Mouse (Mus musculus) neural tube, embryonic 15.5 days (tissue): ENCODE data around the gene Pitpnc1. TPM values are rescaled to one million over a fixed set of nuclear protein-coding genes. Genes with fewer than 3 reads are reported as not detected.

ENCODE experiments used
- ATAC-seq: fragments of 200-750 bp; cut with Nextera tagmentation; 2 replicates; pipeline ENCODE4 v1.8.0; 2017; ENCODE audit warnings: mild to moderate bottlenecking, moderate TSS enrichment, moderate library complexity; ENCODE audit not compliant: low FRiP score
- H3K27ac ChIP-seq: fragments of 300-500 bp; sonication (generic); replicated peaks from 2 replicates; pipeline ENCODE4 v1.5.1; 2015; ENCODE audit warnings: mild to moderate bottlenecking, inconsistent platforms
- H3K27me3 ChIP-seq: fragments of 300-500 bp; sonication (generic); replicated peaks from 2 replicates; pipeline ENCODE4 v1.6.1; 2015; ENCODE audit warnings: inconsistent platforms
- H3K36me3 ChIP-seq: fragments of 300-500 bp; sonication (generic); 2 replicates; pipeline ENCODE4 v1.6.1; 2015; ENCODE audit warnings: inconsistent platforms
- H3K4me1 ChIP-seq: fragments of 300-500 bp; sonication (generic); 2 replicates; pipeline ENCODE4 v1.6.1; 2015; ENCODE audit warnings: inconsistent platforms
- H3K4me2 ChIP-seq: fragments of 300-500 bp; sonication (generic); 2 replicates; pipeline ENCODE4 v1.6.1; 2015; ENCODE audit warnings: inconsistent platforms, mild to moderate bottlenecking, moderate library complexity
- H3K4me3 ChIP-seq: fragments of 300-500 bp; sonication (generic); replicated peaks from 2 replicates; pipeline ENCODE4 v1.5.1; 2015; ENCODE audit warnings: mild to moderate bottlenecking, inconsistent platforms
- H3K9ac ChIP-seq: fragments of 300-500 bp; sonication (generic); replicated peaks from 2 replicates; pipeline ENCODE4 v1.6.1; 2015; ENCODE audit warnings: mild to moderate bottlenecking, inconsistent platforms
- H3K9me3 ChIP-seq: fragments of 300-500 bp; sonication (generic); replicated peaks from 2 replicates; pipeline ENCODE4 v1.6.1; 2016; ENCODE audit warnings: inconsistent platforms
- WGBS: fragments of 180-500 bp; shearing (Covaris S2); methylation state at CpG from one replicate; pipeline ENCODE4 v1.1.7; 2015; ENCODE audit warnings: mixed read lengths; 5-methylcytosine and 5-hydroxymethylcytosine counted together
- polyA plus RNA-seq: library from polyadenylated mRNA; unstranded; fragments of >200 nt; fragmentation: Nextera tagmentation; extraction: Ambion mirVana; gene quantifications from 2 replicates; pipeline ENCODE4 v1.2.1, GENCODE M21; 2015

Gene Pitpnc1
- polyA plus RNA-seq, 1 experiment from 2014 or later: 45.0 TPM

DNA sequence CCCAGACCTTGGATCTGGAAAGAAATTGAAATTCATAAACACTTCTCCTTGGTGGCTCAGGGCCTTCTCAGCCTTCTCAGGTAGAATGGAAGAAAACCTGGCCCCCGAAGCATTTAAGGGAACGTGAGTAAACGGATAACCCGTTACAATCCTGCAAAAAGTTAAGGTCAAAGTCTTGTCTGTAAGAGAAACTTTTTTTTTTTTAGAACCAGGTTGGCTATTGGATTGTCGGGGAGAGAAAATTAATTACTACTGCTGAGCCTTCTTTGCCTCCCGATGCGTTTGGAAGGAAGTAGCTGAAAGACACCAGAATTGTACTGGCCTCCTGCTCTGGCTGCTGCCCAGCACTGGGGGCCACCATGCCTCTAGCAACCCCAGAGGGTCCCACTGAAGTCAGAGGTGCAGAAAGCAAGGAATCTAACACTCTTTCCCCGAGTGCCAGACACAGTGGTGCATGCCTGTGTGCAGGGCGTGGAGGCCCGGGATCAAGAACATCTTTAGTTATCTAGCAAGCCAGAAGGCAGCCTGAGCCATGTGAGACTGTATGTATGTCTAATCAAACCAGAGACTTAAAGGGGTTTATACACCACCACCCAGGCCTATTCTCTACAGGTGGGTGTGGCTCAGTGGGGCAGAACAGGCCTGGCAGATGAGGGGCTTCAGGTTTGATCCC is 73.0 kb downstream of the Pitpnc1 start:
- Histone ChIP-seq H3K27ac (no peak overlapping the region; the same call in 1 of the 2 replicates), H3K27me3 (no peaks in the 10 kb centered on the region), H3K9ac (no peak overlapping the region), H3K4me1 (peaks cover 8% of the 10 kb centered on the region; the same call in 1 of the 2 replicates), H3K4me3 (no peak overlapping the region), H3K9me3 (no peaks in the 10 kb centered on the region), H3K4me2 (no peak overlapping the region), H3K36me3 (no peaks in the 10 kb centered on the region)
- 78% methylated on average over 10 of the region's 10 CpGs for WGBS
- no peak for ATAC-seq

DNA sequence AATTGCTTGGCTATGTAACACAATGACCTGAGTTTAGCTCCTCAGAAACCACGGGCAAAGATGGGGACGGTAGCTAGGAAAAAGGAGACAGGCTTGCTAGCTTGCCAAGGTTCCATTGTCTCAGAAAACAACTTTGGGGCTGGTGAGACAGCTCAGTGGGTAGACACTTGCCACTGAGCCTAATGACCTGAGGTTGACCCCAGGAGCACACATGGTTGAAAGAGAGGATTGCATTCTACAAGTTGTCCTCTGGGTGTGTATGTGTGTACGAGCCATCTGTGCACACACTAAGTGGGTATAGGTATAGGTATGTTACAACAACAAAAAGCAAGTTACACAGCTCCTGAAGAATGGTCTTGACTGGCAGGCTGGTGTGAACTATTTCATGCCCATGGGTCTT is 76.3 kb downstream of the Pitpnc1 start:
- H3K27ac ChIP-seq: no peak overlapping the region
- H3K4me3 ChIP-seq: no peak overlapping the region
- no peak overlapping the region for H3K4me2 ChIP-seq
- H3K36me3 ChIP-seq: no peaks in the 10 kb centered on the region
- no peak for ATAC-seq
- 85% methylated on average over 3 of the region's 3 CpGs for WGBS
- H3K4me1 ChIP-seq: peaks cover 16% of the 10 kb centered on the region
- no peaks in the 10 kb centered on the region for H3K27me3 ChIP-seq
- no peaks in the 10 kb centered on the region for H3K9me3 ChIP-seq
- H3K9ac ChIP-seq: no peak overlapping the region

DNA sequence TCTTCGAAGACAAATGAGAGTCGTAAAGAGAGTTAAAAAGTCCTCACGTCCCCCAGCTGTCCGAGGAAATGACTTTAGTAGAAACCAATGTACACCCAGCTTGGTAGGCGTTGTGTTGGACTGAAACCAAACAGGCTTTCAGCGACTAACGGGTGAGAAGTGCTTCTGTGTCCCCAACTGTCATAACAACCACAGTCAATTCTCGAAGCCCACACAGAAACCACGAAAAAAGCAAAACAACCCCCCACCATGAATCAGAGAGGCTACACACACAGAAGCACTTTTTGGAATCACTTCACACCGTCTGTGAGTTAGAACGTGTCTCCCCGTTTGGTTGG is 76.7 kb downstream of the Pitpnc1 start:
- H3K36me3 ChIP-seq: no peaks in the 10 kb centered on the region
- ATAC-seq: no peak
- peaks cover 16% of the 10 kb centered on the region for H3K4me1 ChIP-seq
- no peak overlapping the region for H3K4me3 ChIP-seq
- H3K4me2 ChIP-seq: no peak overlapping the region
- H3K9ac ChIP-seq: no peak overlapping the region
- WGBS: 76% methylated on average over 12 of the region's 12 CpGs
- H3K27me3 ChIP-seq: no peaks in the 10 kb centered on the region
- no peaks in the 10 kb centered on the region for H3K9me3 ChIP-seq
- H3K27ac ChIP-seq: no peak overlapping the region

GRCm38 (mm10) chr11:107393154-107393827 is 77.2 kb downstream of the Pitpnc1 start:
- Histone ChIP-seq H3K36me3 (no peaks in the 10 kb centered on the region), H3K4me1 (peaks cover 16% of the 10 kb centered on the region), H3K4me2 (no peak overlapping the region), H3K9ac (no peak overlapping the region), H3K27me3 (no peaks in the 10 kb centered on the region), H3K27ac (no peak overlapping the region), H3K4me3 (no peak overlapping the region), H3K9me3 (no peaks in the 10 kb centered on the region)
- no peak for ATAC-seq
- WGBS: 83% methylated on average over 7 of the region's 7 CpGs

- WGBS: 28% methylated on average over 2 of the region's 2 CpGs
- H3K9me3 ChIP-seq: no peaks in the 10 kb centered on the region
- H3K36me3 ChIP-seq: no peaks in the 10 kb centered on the region
- no peak for ATAC-seq
- peaks cover 16% of the 10 kb centered on the region for H3K4me1 ChIP-seq
- H3K27me3 ChIP-seq: no peaks in the 10 kb centered on the region
- no peak overlapping the region for H3K4me3 ChIP-seq
- H3K4me2 ChIP-seq: no peak overlapping the region
- peak overlapping the region; percentile 51; the same call in 1 of the 2 replicates for H3K27ac ChIP-seq
- no peak overlapping the region for H3K9ac ChIP-seq
These were observed 80.0 kb downstream of the Pitpnc1 start for GRCm38 (mm10) chr11:107390540-107390939.

GRCm38 (mm10) chr11:107390001-107390400 is 80.5 kb downstream of the Pitpnc1 start:
- Histone ChIP-seq H3K4me1 (peaks cover 14% of the 10 kb centered on the region), H3K9ac (no peak overlapping the region), H3K4me3 (no peak overlapping the region), H3K9me3 (no peaks in the 10 kb centered on the region), H3K27ac (peak overlapping the region; percentile 51; the same call in 1 of the 2 replicates), H3K36me3 (no peaks in the 10 kb centered on the region), H3K4me2 (no peak overlapping the region), H3K27me3 (no peaks in the 10 kb centered on the region)
- no peak for ATAC-seq
- WGBS: 61% methylated on average over 10 of the region's 10 CpGs

- Histone ChIP-seq H3K4me1 (peaks cover 11% of the 10 kb centered on the region; the same call in 1 of the 2 replicates), H3K27ac (no peak overlapping the region), H3K9ac (no peak overlapping the region), H3K4me3 (no peak overlapping the region), H3K9me3 (no peaks in the 10 kb centered on the region), H3K4me2 (no peak overlapping the region), H3K36me3 (no peaks in the 10 kb centered on the region), H3K27me3 (no peaks in the 10 kb centered on the region)
- 87% methylated on average over 10 of the region's 10 CpGs for WGBS
- no peak for ATAC-seq
These were observed 84.0 kb downstream of the Pitpnc1 start for GRCm38 (mm10) chr11:107386481-107386880.

DNA sequence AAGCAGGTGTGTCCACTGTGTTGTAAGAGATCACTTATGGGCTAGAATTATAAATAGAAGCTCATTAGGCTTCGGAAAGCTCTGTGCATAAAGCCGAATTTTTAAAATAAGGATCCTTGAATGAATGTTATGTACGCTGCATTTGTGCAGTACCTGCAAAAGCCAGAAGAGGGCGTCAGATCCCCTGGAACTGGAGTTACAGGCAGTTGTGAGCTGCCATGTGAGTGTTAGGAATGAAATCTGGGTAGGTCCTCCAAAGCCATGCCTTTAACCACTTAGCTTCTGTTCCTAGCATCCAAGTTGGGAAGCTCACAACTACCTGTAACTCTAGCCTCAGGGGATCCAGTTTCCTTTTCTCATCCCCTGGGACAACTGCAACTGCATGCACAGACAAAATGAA is 85.2 kb downstream of the Pitpnc1 start:
- H3K4me3 ChIP-seq: no peak overlapping the region
- H3K9ac ChIP-seq: no peak overlapping the region
- no peaks in the 10 kb centered on the region for H3K27me3 ChIP-seq

GRCm38 (mm10) chr11:107383985-107384384 is 86.5 kb downstream of the Pitpnc1 start:
- Histone ChIP-seq H3K4me3 (no peak overlapping the region), H3K27me3 (no peaks in the 10 kb centered on the region), H3K27ac (no peak overlapping the region), H3K9ac (no peak overlapping the region), H3K9me3 (no peaks in the 10 kb centered on the region), H3K4me1 (peaks cover 3% of the 10 kb centered on the region; the same call in 1 of the 2 replicates), H3K36me3 (no peaks in the 10 kb centered on the region), H3K4me2 (no peak overlapping the region)
- WGBS: 83% methylated on average over 6 of the region's 6 CpGs
- ATAC-seq: no peak

More for the DNA sequence above, 85.2 kb downstream of the Pitpnc1 start:
- no peaks in the 10 kb centered on the region for H3K36me3 ChIP-seq
- no peak overlapping the region for H3K4me2 ChIP-seq
- no peak overlapping the region for H3K27ac ChIP-seq
- ATAC-seq: no peak
- H3K9me3 ChIP-seq: no peaks in the 10 kb centered on the region
- WGBS: 72% methylated on average over 4 of the region's 4 CpGs
- H3K4me1 ChIP-seq: peaks cover 10% of the 10 kb centered on the region; the same call in 1 of the 2 replicates

GRCm38 (mm10) chr11:107379965-107380364 is 90.5 kb downstream of the Pitpnc1 start:
- 80% methylated on average over 9 of the region's 9 CpGs for WGBS
- no peaks in the 10 kb centered on the region for H3K9me3 ChIP-seq
- ATAC-seq: no peak
- H3K4me2 ChIP-seq: no peak overlapping the region
- H3K9ac ChIP-seq: no peak overlapping the region
- H3K36me3 ChIP-seq: no peaks in the 10 kb centered on the region
- H3K27ac ChIP-seq: no peak overlapping the region
- H3K4me1 ChIP-seq: peaks cover 17% of the 10 kb centered on the region
- H3K27me3 ChIP-seq: no peaks in the 10 kb centered on the region
- no peak overlapping the region for H3K4me3 ChIP-seq

GRCm38 (mm10) chr11:107379089-107379845 is 91.2 kb downstream of the Pitpnc1 start:
- ATAC-seq: no peak

More at GRCm38 (mm10) chr11:107379089-107379845, 91.2 kb downstream of the Pitpnc1 start:
- Histone ChIP-seq H3K27me3 (no peaks in the 10 kb centered on the region), H3K4me1 (peaks cover 17% of the 10 kb centered on the region), H3K9me3 (no peaks in the 10 kb centered on the region), H3K27ac (no peak overlapping the region), H3K4me3 (no peak overlapping the region), H3K36me3 (no peaks in the 10 kb centered on the region), H3K4me2 (no peak overlapping the region), H3K9ac (no peak overlapping the region)
- WGBS: 86% methylated on average over 22 of the region's 22 CpGs
